Mouse (Mus musculus): Measurements from ENCODE around the gene P2ry12. TPM values are rescaled to one million over a fixed set of nuclear protein-coding genes. Genes with fewer than 3 reads are reported as not detected.

Gene P2ry12
- total RNA-seq, 1 experiment: 0.09 TPM

DNA sequence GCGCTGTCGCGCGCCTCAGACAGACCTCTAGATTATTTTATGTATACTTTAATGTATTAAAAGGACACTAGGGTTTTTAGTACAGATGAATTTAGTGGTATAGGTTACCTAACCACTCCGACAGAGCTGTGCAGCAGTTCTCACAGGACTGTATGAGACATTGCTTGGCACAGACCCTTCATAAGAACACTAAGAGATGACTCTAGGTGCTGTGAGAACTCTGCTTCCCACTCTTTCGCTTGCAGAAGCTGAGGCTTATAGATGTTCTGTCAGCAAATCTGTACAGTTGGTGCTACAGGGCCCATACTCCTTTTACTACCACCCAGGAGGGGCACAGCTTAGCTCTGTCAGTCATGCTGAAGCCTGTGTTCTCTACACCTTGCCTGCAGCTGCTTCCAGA lies 71.0 kb downstream of the P2ry12 start:
- H3K9me3 ChIP-seq (ENCODE audit: control insufficient read depth, insufficient read depth, low read depth, low read length): no peaks in the 10 kb centered on the region
- H3K27ac ChIP-seq (ENCODE audit: insufficient read depth, low read depth, low read length, poor library complexity, severe bottlenecking): no peak overlapping the region
- in situ Hi-C loops (cut with MboI; ENCODE audit: low sequenced_read_pairs in 2 of 2, unreplicated experiment in 2 of 2): no loop called here
- H3K9ac ChIP-seq (ENCODE audit: insufficient read depth, low read depth, low read length, poor library complexity, severe bottlenecking): no peak overlapping the region
- no peaks in the 10 kb centered on the region; the same call in 1 of the 2 replicates for H3K36me3 ChIP-seq (ENCODE audit: control insufficient read depth, insufficient read depth, low read length, poor library complexity, severe bottlenecking)
- no peak overlapping the region for H3K4me3 ChIP-seq (ENCODE audit: insufficient read depth in 1 of 2, low read depth in 1 of 2, low read length in 2 of 2, poor library complexity in 1 of 2, severe bottlenecking in 1 of 2)
- DNase-seq (ENCODE audit: low read depth, low spot score): no peak
- TF ChIP-seq ZC3H11A (IDR thresholded peaks at IDR 0.05; ENCODE audit: borderline replicate concordance, low read depth, low read length) (no peak), MAFK (IDR thresholded peaks at IDR 0.05; ENCODE audit: insufficient read depth, low read depth, low read length) (no peak), HCFC1 (IDR thresholded peaks at IDR 0.05; ENCODE audit: borderline replicate concordance, insufficient read depth, low read length) (no peak), ZNF384 (IDR thresholded peaks at IDR 0.05; ENCODE audit: low read depth, low read length) (no peak), CHD2 (IDR thresholded peaks at IDR 0.05; ENCODE audit: low read depth, low read length) (no peak)
- no peaks in the 10 kb centered on the region for H3K4me1 ChIP-seq (ENCODE audit: control insufficient read depth in 2 of 2, insufficient read depth in 2 of 2, low read length in 2 of 2, poor library complexity in 1 of 2)

DNA sequence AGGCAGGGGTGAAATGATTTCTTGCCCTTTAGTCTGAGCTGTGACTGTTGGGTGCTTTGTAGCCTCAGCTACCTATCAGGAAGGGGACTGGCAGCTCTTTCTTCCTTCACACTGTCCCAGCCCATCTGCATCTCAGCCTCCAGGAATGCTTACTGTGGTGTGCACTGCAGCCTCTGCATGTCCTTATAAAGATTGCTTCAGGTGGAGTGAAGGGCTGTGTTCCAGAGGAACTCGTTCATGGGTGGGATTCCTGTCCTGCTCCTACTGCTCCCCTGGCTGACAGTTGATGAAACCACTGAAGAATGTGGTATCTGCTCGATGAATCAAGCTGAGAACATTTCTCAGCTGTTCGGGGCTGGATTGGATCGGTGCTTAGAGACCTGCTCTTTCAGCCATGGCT lies 75.3 kb downstream of the P2ry12 start:
- no peak for TF ChIP-seq ZNF384 (IDR thresholded peaks at IDR 0.05; ENCODE audit: low read depth, low read length)
- Histone ChIP-seq H3K9me3 (ENCODE audit: control insufficient read depth, insufficient read depth, low read depth, low read length) (no peaks in the 10 kb centered on the region), H3K9ac (ENCODE audit: insufficient read depth, low read depth, low read length, poor library complexity, severe bottlenecking) (no peak overlapping the region), H3K4me3 (ENCODE audit: insufficient read depth in 1 of 2, low read depth in 1 of 2, low read length in 2 of 2, poor library complexity in 1 of 2, severe bottlenecking in 1 of 2) (no peak overlapping the region), H3K4me1 (ENCODE audit: control insufficient read depth in 2 of 2, insufficient read depth in 2 of 2, low read length in 2 of 2, poor library complexity in 1 of 2) (no peaks in the 10 kb centered on the region), H3K27ac (ENCODE audit: insufficient read depth, low read depth, low read length, poor library complexity, severe bottlenecking) (no peak overlapping the region), H3K36me3 (ENCODE audit: control insufficient read depth, insufficient read depth, low read length, poor library complexity, severe bottlenecking) (no peaks in the 10 kb centered on the region; the same call in 1 of the 2 replicates)
- DNase-seq (ENCODE audit: low read depth, low spot score): no peak
- in situ Hi-C loops (cut with MboI; ENCODE audit: low sequenced_read_pairs in 2 of 2, unreplicated experiment in 2 of 2): no loop called here

GRCm38 (mm10) chr3:59185662-59186061 lies 77.0 kb downstream of the P2ry12 start:
- no peaks in the 10 kb centered on the region for H3K4me1 ChIP-seq (ENCODE audit: control insufficient read depth in 2 of 2, insufficient read depth in 2 of 2, low read length in 2 of 2, poor library complexity in 1 of 2)
- no peak overlapping the region for H3K27ac ChIP-seq (ENCODE audit: insufficient read depth, low read depth, low read length, poor library complexity, severe bottlenecking)
- H3K4me3 ChIP-seq (ENCODE audit: insufficient read depth in 1 of 2, low read depth in 1 of 2, low read length in 2 of 2, poor library complexity in 1 of 2, severe bottlenecking in 1 of 2): no peak overlapping the region
- no peaks in the 10 kb centered on the region for H3K9me3 ChIP-seq (ENCODE audit: control insufficient read depth, insufficient read depth, low read depth, low read length)
- no peaks in the 10 kb centered on the region for H3K36me3 ChIP-seq (ENCODE audit: control insufficient read depth, insufficient read depth, low read length, poor library complexity, severe bottlenecking)
- DNase-seq (ENCODE audit: low read depth, low spot score): no peak
- TF ChIP-seq HCFC1 (IDR thresholded peaks at IDR 0.05; ENCODE audit: borderline replicate concordance, insufficient read depth, low read length): no peak
- TF ChIP-seq MAFK (IDR thresholded peaks at IDR 0.05; ENCODE audit: insufficient read depth, low read depth, low read length): no peak
- TF ChIP-seq ZNF384 (IDR thresholded peaks at IDR 0.05; ENCODE audit: low read depth, low read length): no peak
- TF ChIP-seq CHD2 (IDR thresholded peaks at IDR 0.05; ENCODE audit: low read depth, low read length): no peak
- no peak for TF ChIP-seq ZC3H11A (IDR thresholded peaks at IDR 0.05; ENCODE audit: borderline replicate concordance, low read depth, low read length)
- no peak overlapping the region for H3K9ac ChIP-seq (ENCODE audit: insufficient read depth, low read depth, low read length, poor library complexity, severe bottlenecking)
- in situ Hi-C loops (cut with MboI; ENCODE audit: low sequenced_read_pairs in 2 of 2, unreplicated experiment in 2 of 2): no loop called here

GRCm38 (mm10) chr3:59182129-59182528 lies 80.5 kb downstream of the P2ry12 start:
- H3K4me1 ChIP-seq (ENCODE audit: control insufficient read depth in 2 of 2, insufficient read depth in 2 of 2, low read length in 2 of 2, poor library complexity in 1 of 2): no peaks in the 10 kb centered on the region
- in situ Hi-C loops (cut with MboI; ENCODE audit: low sequenced_read_pairs in 2 of 2, unreplicated experiment in 2 of 2): no loop called here
- DNase-seq (ENCODE audit: low read depth, low spot score): no peak
- no peak overlapping the region for H3K27ac ChIP-seq (ENCODE audit: insufficient read depth, low read depth, low read length, poor library complexity, severe bottlenecking)
- no peak overlapping the region for H3K9ac ChIP-seq (ENCODE audit: insufficient read depth, low read depth, low read length, poor library complexity, severe bottlenecking)
- H3K9me3 ChIP-seq (ENCODE audit: control insufficient read depth, insufficient read depth, low read depth, low read length): no peaks in the 10 kb centered on the region
- H3K4me3 ChIP-seq (ENCODE audit: insufficient read depth in 1 of 2, low read depth in 1 of 2, low read length in 2 of 2, poor library complexity in 1 of 2, severe bottlenecking in 1 of 2): no peak overlapping the region
- TF ChIP-seq HCFC1 (IDR thresholded peaks at IDR 0.05; ENCODE audit: borderline replicate concordance, insufficient read depth, low read length) (no peak), CHD2 (IDR thresholded peaks at IDR 0.05; ENCODE audit: low read depth, low read length) (no peak), ZC3H11A (IDR thresholded peaks at IDR 0.05; ENCODE audit: borderline replicate concordance, low read depth, low read length) (no peak), MAFK (IDR thresholded peaks at IDR 0.05; ENCODE audit: insufficient read depth, low read depth, low read length) (no peak), ZNF384 (IDR thresholded peaks at IDR 0.05; ENCODE audit: low read depth, low read length) (no peak)
- H3K36me3 ChIP-seq (ENCODE audit: control insufficient read depth, insufficient read depth, low read length, poor library complexity, severe bottlenecking): no peaks in the 10 kb centered on the region

- no peak for TF ChIP-seq MAFK (IDR thresholded peaks at IDR 0.05; ENCODE audit: insufficient read depth, low read depth, low read length)
- TF ChIP-seq CHD2 (IDR thresholded peaks at IDR 0.05; ENCODE audit: low read depth, low read length): no peak
- TF ChIP-seq ZNF384 (IDR thresholded peaks at IDR 0.05; ENCODE audit: low read depth, low read length): no peak
- TF ChIP-seq ZC3H11A (IDR thresholded peaks at IDR 0.05; ENCODE audit: borderline replicate concordance, low read depth, low read length): no peak
- no peak for TF ChIP-seq HCFC1 (IDR thresholded peaks at IDR 0.05; ENCODE audit: borderline replicate concordance, insufficient read depth, low read length)
- in situ Hi-C loops (cut with MboI; ENCODE audit: low sequenced_read_pairs in 2 of 2, unreplicated experiment in 2 of 2): no loop called here
- Histone ChIP-seq H3K4me1 (ENCODE audit: control insufficient read depth in 2 of 2, insufficient read depth in 2 of 2, low read length in 2 of 2, poor library complexity in 1 of 2) (no peaks in the 10 kb centered on the region), H3K36me3 (ENCODE audit: control insufficient read depth, insufficient read depth, low read length, poor library complexity, severe bottlenecking) (no peaks in the 10 kb centered on the region), H3K9ac (ENCODE audit: insufficient read depth, low read depth, low read length, poor library complexity, severe bottlenecking) (no peak overlapping the region), H3K9me3 (ENCODE audit: control insufficient read depth, insufficient read depth, low read depth, low read length) (no peaks in the 10 kb centered on the region), H3K4me3 (ENCODE audit: insufficient read depth in 1 of 2, low read depth in 1 of 2, low read length in 2 of 2, poor library complexity in 1 of 2, severe bottlenecking in 1 of 2) (no peak overlapping the region), H3K27ac (ENCODE audit: insufficient read depth, low read depth, low read length, poor library complexity, severe bottlenecking) (no peak overlapping the region)
- no peak for DNase-seq (ENCODE audit: low read depth, low spot score)
These were observed 81.5 kb downstream of the P2ry12 start for GRCm38 (mm10) chr3:59181134-59181533.
